Mouse (Mus musculus) hindbrain, postnatal 0 days (tissue): ENCODE results near the gene Nup210l. TPM values are rescaled to one million over a fixed set of nuclear protein-coding genes. Genes with fewer than 3 reads are reported as not detected.

ENCODE experiments used
- ATAC-seq: fragments of 200-750 bp; cut with Nextera tagmentation; 2 replicates; pipeline ENCODE4 v1.8.0; 2017; ENCODE audit warnings: mild to moderate bottlenecking, moderate TSS enrichment, moderate library complexity
- DNase-seq: peaks from one replicate; pipeline ENCODE4 v3.0.0-alpha.2; 2015; ENCODE audit warnings: low spot score
- H3K27ac ChIP-seq: fragments of 300-500 bp; sonication (generic); 2 replicates; pipeline ENCODE4 v1.5.1; 2014; ENCODE audit warnings: mild to moderate bottlenecking
- H3K27me3 ChIP-seq: fragments of 300-500 bp; sonication (generic); 2 replicates; pipeline ENCODE4 v1.6.1; 2014; ENCODE audit warnings: low read length, mixed read lengths; ENCODE audit not compliant: insufficient read depth
- H3K36me3 ChIP-seq: fragments of 300-500 bp; sonication (generic); 2 replicates; pipeline ENCODE4 v1.6.1; 2014; ENCODE audit warnings: low read length, mixed read lengths; ENCODE audit not compliant: insufficient read depth
- H3K4me1 ChIP-seq: fragments of 300-500 bp; sonication (generic); 2 replicates; pipeline ENCODE4 v1.6.1; 2014; ENCODE audit warnings: antibody characterized with exemption, low read length, mixed read lengths; ENCODE audit not compliant: insufficient read depth
- H3K4me2 ChIP-seq: fragments of 300-500 bp; sonication (generic); 2 replicates; pipeline ENCODE4 v1.6.1; 2014; ENCODE audit warnings: low read depth, mild to moderate bottlenecking, low read length, moderate library complexity, mixed read lengths
- H3K4me3 ChIP-seq: fragments of 300-500 bp; sonication (generic); 2 replicates; pipeline ENCODE4 v1.5.1; 2014; ENCODE audit warnings: low read length
- H3K9ac ChIP-seq: fragments of 300-500 bp; sonication (generic); replicated peaks from 2 replicates; pipeline ENCODE4 v1.6.1; 2014; ENCODE audit warnings: mild to moderate bottlenecking, low read length, moderate library complexity, mixed read lengths
- H3K9me3 ChIP-seq: fragments of 300-500 bp; sonication (generic); 2 replicates; pipeline ENCODE4 v1.6.1; 2016; ENCODE audit warnings: low read length, mixed read lengths
- CTCF ChIP-seq: IDR thresholded peaks from 2 replicates; pipeline ENCODE4 v1.5.1; 2016; ENCODE audit warnings: antibody characterized with exemption, control low read depth, low read depth
- WGBS: fragments of 180-500 bp; shearing (Covaris S2); extraction: QIAGEN DNeasy Blood & Tissue Kit; methylation state at CpG from one replicate; pipeline ENCODE4 v1.1.7; 2014; 5-methylcytosine and 5-hydroxymethylcytosine counted together
- polyA plus RNA-seq: library from polyadenylated mRNA; unstranded; fragments of >200 nt; fragmentation: Nextera tagmentation; extraction: Ambion mirVana; gene quantifications from 2 replicates; pipeline ENCODE4 v1.2.1, GENCODE M21; 2015
- total RNA-seq: library from RNA; depleted of rRNA; stranded (reverse); fragments of >200 nt; gene quantifications from 2 replicates; pipeline ENCODE4 v1.2.3, GENCODE M21; 2014

Gene Nup210l
- total and polyA plus RNA-seq, 2 experiments from 2014 or later, result 0.11 to 0.52 TPM

DNA sequence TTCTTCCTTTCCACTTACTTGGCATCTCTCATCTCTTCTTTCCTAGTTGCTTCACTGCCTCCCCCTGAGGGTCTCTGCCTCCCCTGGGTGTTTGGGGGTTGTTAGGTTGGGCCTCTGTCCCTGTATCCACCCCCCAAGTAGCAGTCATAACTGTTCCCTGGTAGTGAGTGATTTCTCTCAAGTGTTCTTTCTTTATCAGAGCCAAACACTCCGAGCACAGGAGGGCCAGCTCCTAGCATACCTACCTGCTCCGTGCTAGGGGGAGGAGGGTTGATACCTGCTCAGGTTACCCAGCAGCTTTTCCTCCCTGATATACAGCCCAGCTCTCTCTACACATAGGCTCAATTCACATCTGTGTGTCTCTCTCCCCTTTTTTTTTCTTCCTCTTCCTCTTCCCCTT lies 15.3 kb upstream of the Nup210l start:
- no peak for TF ChIP-seq CTCF
- 97% methylated on average over 2 of the region's 2 CpGs for WGBS

DNA sequence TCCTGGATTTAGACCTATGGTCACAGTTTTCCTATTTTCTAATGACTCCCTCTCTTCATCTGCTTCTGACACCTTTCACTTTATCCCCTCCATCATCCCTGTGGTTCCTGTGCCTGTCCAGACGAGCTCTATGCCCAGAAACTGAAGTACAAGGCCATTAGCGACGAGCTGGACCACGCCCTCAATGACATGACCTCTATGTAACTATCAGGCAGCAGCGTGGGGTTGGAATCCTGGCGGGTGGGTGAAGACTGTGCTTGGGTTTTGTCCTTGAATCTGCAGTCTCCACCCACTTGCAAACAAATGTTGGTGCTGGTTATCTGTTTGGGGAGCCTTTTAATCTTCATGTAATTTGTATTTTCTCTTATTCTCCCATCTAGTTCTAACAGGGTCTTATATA lies 13.0 kb upstream of the Nup210l start:
- no peak for TF ChIP-seq CTCF
- no peak for ATAC-seq
- Histone ChIP-seq H3K9me3 (no peaks in the 10 kb centered on the region), H3K4me2 (no peak overlapping the region), H3K27me3 (no peaks in the 10 kb centered on the region), H3K36me3 (peaks cover 69% of the 10 kb centered on the region), H3K9ac (no peak overlapping the region), H3K4me1 (no peaks in the 10 kb centered on the region), H3K27ac (no peak overlapping the region), H3K4me3 (no peak overlapping the region)
- DNase-seq, result no peak
- WGBS, result 83% methylated on average over 6 of the region's 6 CpGs

More for the DNA sequence above, 15.3 kb upstream of the Nup210l start:
- peaks cover 65% of the 10 kb centered on the region for H3K36me3 ChIP-seq
- ATAC-seq, result no peak
- no peaks in the 10 kb centered on the region for H3K9me3 ChIP-seq
- no peaks in the 10 kb centered on the region; the same call in 1 of the 2 replicates for H3K4me1 ChIP-seq
- no peak for DNase-seq
- H3K27ac ChIP-seq, result no peak overlapping the region
- no peaks in the 10 kb centered on the region for H3K27me3 ChIP-seq
- H3K4me2 ChIP-seq, result no peak overlapping the region
- H3K4me3 ChIP-seq, result no peak overlapping the region
- no peak overlapping the region for H3K9ac ChIP-seq

DNA sequence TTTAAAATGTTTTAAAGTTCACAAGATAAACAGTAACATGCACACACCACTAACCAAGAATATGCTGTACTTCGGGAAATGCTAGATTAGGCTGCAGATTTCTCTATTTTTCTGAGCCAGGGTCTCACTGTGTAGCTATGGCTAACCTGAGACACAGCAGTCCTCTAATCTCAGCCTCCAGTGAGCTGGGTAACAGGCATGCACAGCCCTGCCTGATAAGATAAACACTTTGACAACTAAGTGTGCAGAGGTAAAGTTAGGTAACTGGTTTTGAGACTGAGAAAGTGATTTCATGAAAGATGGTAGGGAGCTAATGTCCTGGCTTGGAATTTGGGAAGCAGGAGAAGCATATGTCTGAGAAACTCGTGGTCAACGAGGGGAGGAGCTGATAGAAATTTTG lies 9.5 kb upstream of the Nup210l start:
- TF ChIP-seq CTCF, result no peak

DNA sequence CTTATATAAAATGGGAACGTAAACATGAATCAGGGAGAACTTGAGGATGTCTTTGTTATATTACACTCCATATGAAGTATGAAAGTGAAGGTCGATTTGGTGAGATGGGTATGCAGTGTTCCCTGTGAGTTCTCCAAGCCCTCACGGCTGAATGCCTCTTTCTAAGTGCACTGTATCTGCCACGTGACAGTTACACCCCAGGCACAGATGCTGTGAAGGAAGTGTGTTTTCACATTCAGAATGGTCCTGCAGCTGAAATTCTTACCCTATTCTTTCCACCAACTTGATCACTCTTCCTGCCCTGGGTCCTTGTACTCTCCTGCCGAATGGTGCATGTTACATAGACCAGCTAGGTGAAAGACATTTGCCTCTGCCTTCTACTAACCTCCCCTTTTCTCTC lies 6.0 kb upstream of the Nup210l start:
- H3K36me3 ChIP-seq, result peaks cover 17% of the 10 kb centered on the region; the same call in 1 of the 2 replicates

More for the DNA sequence above, 9.5 kb upstream of the Nup210l start:
- no peak for ATAC-seq
- Histone ChIP-seq H3K9ac (no peak overlapping the region), H3K27ac (no peak overlapping the region), H3K27me3 (no peaks in the 10 kb centered on the region), H3K4me2 (no peak overlapping the region), H3K4me1 (no peaks in the 10 kb centered on the region), H3K4me3 (no peak overlapping the region), H3K36me3 (peaks cover 45% of the 10 kb centered on the region), H3K9me3 (no peaks in the 10 kb centered on the region)
- 97% methylated on average over 3 of the region's 3 CpGs for WGBS
- DNase-seq, result no peak

DNA sequence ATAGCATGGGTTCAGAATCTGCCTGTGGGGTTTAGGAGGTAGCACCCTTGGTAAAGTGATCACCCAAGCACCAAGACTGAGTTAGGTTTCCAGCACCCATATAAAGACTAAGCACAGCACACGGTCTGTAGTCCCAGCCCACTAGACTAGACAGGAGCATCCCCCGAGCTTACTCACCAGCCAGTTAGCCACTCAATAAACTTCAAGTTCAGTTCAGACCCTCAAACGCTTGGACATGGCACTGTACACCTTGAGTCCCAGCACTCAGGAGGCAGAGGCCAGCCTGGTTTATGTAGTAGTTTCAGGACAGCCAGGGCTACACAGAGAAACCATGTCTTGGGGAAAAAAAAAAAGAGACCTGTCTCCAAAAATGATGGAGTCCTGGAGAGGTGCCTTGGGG lies 2.9 kb upstream of the Nup210l start:
- WGBS, result 90% methylated on average over 3 of the region's 3 CpGs
- no peak for DNase-seq
- H3K4me2 ChIP-seq, result no peak overlapping the region

More for the DNA sequence above, 6.0 kb upstream of the Nup210l start:
- no peak for ATAC-seq
- Histone ChIP-seq H3K4me2 (no peak overlapping the region), H3K27ac (no peak overlapping the region), H3K27me3 (no peaks in the 10 kb centered on the region), H3K4me1 (no peaks in the 10 kb centered on the region), H3K9me3 (no peaks in the 10 kb centered on the region), H3K9ac (no peak overlapping the region), H3K4me3 (no peak overlapping the region)
- no peak for DNase-seq
- TF ChIP-seq CTCF, result no peak
- 87% methylated on average over 5 of the region's 5 CpGs for WGBS

DNA sequence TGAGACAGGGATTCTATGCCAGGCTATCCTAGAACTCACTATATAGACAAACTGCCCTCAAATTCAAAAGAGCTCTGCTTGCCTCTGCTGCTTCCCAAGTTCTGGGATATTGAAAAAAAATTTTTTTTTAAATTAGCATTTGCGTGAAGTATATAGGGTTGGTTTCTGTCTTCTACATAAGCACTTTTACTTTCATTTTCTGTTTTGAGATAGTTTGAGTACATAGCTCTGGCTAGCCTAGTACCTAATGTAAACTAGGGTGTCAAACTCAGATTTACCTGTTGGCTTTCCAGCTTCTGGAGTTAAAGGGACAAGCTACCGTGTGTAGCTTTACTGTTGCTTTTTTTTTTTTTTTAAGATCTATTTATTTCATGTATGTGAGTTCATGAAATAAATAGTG lies 2.3 kb upstream of the Nup210l start:
- H3K27me3 ChIP-seq, result no peaks in the 10 kb centered on the region
- WGBS, result 96% methylated on average over 2 of the region's 2 CpGs
- H3K9ac ChIP-seq, result no peak overlapping the region
- ATAC-seq (no peak), DNase-seq (no peak)
- no peak overlapping the region for H3K4me3 ChIP-seq
- H3K9me3 ChIP-seq, result no peaks in the 10 kb centered on the region
- H3K27ac ChIP-seq, result no peak overlapping the region
- peaks cover 8% of the 10 kb centered on the region; the same call in 1 of the 2 replicates for H3K36me3 ChIP-seq
- no peaks in the 10 kb centered on the region for H3K4me1 ChIP-seq
- no peak for TF ChIP-seq CTCF
- no peak overlapping the region for H3K4me2 ChIP-seq

More for the DNA sequence above, 2.9 kb upstream of the Nup210l start:
- Histone ChIP-seq H3K9me3 (no peaks in the 10 kb centered on the region), H3K27me3 (no peaks in the 10 kb centered on the region), H3K4me3 (no peak overlapping the region), H3K36me3 (peaks cover 8% of the 10 kb centered on the region; the same call in 1 of the 2 replicates), H3K27ac (no peak overlapping the region), H3K4me1 (no peaks in the 10 kb centered on the region), H3K9ac (no peak overlapping the region)
- no peak for TF ChIP-seq CTCF
- no peak for ATAC-seq

DNA sequence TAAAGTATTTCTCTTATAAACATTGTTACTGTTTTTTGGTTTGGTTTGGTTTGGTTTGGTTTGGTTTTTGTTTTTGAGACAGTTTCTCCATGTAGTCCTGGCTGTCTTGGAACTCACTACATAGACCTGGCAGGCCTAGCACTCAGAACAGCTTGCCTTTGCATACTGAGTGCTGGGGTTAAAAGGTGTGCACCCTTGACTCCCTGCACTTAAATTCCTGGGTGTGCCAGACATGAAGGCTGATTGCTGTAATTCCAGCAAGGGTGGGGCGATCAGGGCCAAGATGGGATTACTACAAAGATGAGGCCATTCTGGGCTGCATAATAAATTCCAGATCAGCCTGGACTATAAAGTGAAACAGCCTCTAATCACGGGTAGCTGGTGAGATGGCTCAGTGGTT lies 1.7 kb upstream of the Nup210l start:
- H3K27ac ChIP-seq, result no peak overlapping the region
- H3K36me3 ChIP-seq, result peaks cover 8% of the 10 kb centered on the region; the same call in 1 of the 2 replicates
- no peaks in the 10 kb centered on the region for H3K4me1 ChIP-seq
- H3K9ac ChIP-seq, result no peak overlapping the region
- 80% methylated on average over 2 of the region's 2 CpGs for WGBS
- no peaks in the 10 kb centered on the region for H3K27me3 ChIP-seq
- no peak for ATAC-seq
- no peaks in the 10 kb centered on the region for H3K9me3 ChIP-seq
- no peak for TF ChIP-seq CTCF
- H3K4me3 ChIP-seq, result no peak overlapping the region
- DNase-seq, result no peak
- H3K4me2 ChIP-seq, result no peak overlapping the region
